Mouse (Mus musculus) brain, embryonic 14.5 days (tissue): ENCODE results near the gene Cdh13. TPM values are rescaled to one million over a fixed set of nuclear protein-coding genes. Genes with fewer than 3 reads are reported as not detected.

Source experiments
- DNase-seq: peaks from one replicate; pipeline ENCODE4 v3.0.0-alpha.2; 2011; ENCODE audit warnings: low read depth
- CTCF ChIP-seq: fragments of 200-500 bp; IDR thresholded peaks from 2 replicates; pipeline ENCODE4 v1.5.1; 2012; ENCODE audit warnings: inconsistent platforms, mild to moderate bottlenecking, moderate library complexity, borderline replicate concordance; ENCODE audit not compliant: insufficient read depth, insufficient read length; ENCODE audit errors: extremely low read depth
- POLR2A ChIP-seq: fragments of 200-500 bp; IDR thresholded peaks from 2 replicates; pipeline ENCODE4 v1.6.1; 2012; ENCODE audit warnings: mild to moderate bottlenecking, inconsistent platforms, borderline replicate concordance; ENCODE audit not compliant: poor library complexity, insufficient read depth, insufficient read length, severe bottlenecking; ENCODE audit errors: extremely low read depth
- polyA plus RNA-seq: library from polyadenylated mRNA; depleted of rRNA; stranded (reverse); fragments of >200 nt; gene quantifications from 2 replicates; pipeline ENCODE4 v1.2.3, GENCODE M21; 2012

The Cdh13 gene
- polyA plus RNA-seq, 1 experiment: 58.5 TPM

DNA sequence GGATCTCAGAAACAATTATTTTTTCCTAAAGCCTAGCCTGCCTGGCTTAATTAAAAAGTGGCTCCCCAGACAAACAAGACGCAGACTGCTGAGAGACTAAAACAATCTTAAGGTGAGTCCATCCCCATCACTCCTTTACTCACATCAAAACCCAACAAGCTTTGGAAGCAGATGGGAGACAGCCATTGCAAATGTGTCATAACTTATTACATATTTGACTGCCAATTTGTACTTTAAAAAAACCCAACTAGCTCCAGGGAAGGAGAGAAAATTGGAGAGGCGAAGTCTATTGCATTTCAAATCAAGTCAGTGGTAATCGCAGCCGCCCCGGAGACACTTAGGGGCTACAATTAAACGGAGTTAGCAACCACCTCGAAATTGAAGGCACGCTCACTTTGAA is 801.5 kb downstream of the Cdh13 start:
- peak; percentile 39 for DNase-seq
- TF ChIP-seq CTCF: no peak
- TF ChIP-seq POLR2A: no peak

- TF ChIP-seq POLR2A: no peak
- no peak for TF ChIP-seq CTCF
- peak; percentile 37 for DNase-seq
These were observed 814.7 kb downstream of the Cdh13 start for GRCm38 (mm10) chr8:119098261-119098660.

- TF ChIP-seq CTCF: no peak
- TF ChIP-seq POLR2A: no peak
- peak; percentile 57 for DNase-seq
These were observed 819.3 kb downstream of the Cdh13 start for GRCm38 (mm10) chr8:119102871-119103270.

- TF ChIP-seq CTCF (no peak), POLR2A (no peak)
- DNase-seq: no peak
These were observed 826.1 kb downstream of the Cdh13 start for GRCm38 (mm10) chr8:119109655-119110054.

- DNase-seq: no peak
- TF ChIP-seq POLR2A: no peak
- no peak for TF ChIP-seq CTCF
These were observed 829.3 kb downstream of the Cdh13 start for GRCm38 (mm10) chr8:119112861-119113260.

DNA sequence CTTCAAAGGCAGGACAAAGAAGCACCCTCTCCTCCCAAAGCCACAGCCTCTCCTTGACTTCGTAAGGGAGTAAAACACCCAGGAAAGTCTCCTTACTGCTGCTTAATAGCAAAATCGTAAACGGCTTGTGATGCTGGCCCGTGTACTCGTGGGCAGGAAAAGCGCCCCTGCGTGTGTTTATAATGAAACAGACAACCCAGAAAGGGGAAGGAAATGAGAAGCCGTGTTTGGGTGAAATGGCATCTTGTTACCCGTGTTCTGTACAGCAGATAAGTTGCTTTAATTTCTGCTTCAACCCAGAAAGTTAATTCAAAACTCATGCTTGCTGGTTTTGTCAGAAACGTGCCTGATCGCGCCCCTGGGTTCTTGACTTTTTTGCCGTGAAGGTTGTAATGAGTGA is 837.7 kb downstream of the Cdh13 start:
- TF ChIP-seq POLR2A (no peak), CTCF (no peak)
- no peak for DNase-seq

GRCm38 (mm10) chr8:119127841-119128240 is 844.3 kb downstream of the Cdh13 start:
- TF ChIP-seq CTCF (no peak), POLR2A (no peak)
- peak; percentile 61 for DNase-seq

GRCm38 (mm10) chr8:119128266-119128665 is 844.7 kb downstream of the Cdh13 start:
- TF ChIP-seq CTCF (no peak), POLR2A (no peak)
- no peak for DNase-seq

DNA sequence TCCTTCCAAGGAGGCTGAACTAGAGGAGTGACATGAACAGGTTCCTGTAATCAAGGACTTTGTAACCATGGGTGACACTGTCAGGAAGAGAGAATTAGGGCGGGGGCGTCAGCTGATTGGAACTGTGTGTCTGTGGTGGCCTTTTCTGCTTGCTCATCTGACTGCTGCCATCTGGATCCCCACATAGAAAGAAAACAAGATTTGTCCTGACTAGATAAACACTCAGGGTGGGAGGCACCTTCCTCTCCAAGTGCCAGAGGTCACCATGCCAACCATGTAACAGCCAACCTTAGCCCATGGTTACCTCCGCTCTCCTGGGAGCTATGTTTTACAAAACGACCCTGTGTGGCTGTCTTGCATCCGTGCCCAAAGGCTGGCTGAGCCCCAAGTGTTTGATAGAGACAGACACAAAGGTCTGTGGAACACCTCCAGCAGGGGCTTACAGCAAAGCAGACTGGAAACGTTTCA is 873.0 kb downstream of the Cdh13 start:
- DNase-seq: peak; percentile 54
- no peak for TF ChIP-seq CTCF
- no peak for TF ChIP-seq POLR2A

- TF ChIP-seq CTCF: no peak
- TF ChIP-seq POLR2A: no peak
- peak; percentile 82 for DNase-seq
These were observed 875.1 kb downstream of the Cdh13 start for GRCm38 (mm10) chr8:119158628-119159027.

GRCm38 (mm10) chr8:119159794-119160193 is 876.3 kb downstream of the Cdh13 start:
- TF ChIP-seq CTCF (no peak), POLR2A (no peak)
- peak; percentile 69 for DNase-seq

DNA sequence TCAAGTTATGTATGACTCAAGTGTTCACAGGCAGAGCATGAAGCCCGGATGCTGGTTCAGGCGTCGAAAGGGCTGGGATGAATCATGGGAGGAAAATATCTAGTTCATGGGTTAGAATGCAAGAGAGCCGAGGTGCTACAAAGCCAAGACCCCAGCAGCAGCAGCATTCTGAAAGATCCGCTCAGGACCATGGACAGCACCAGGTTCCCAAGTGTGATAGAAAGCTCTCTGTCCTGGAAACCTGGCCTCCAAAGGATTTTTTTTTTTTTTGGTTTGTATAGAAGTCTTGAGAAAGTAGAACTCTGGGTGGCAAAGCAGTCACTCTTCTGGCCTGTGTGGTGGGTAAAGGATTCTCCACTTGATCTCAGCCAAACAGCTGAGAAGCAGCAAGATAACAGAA is 880.5 kb downstream of the Cdh13 start:
- TF ChIP-seq POLR2A: no peak
- no peak for TF ChIP-seq CTCF
- DNase-seq: no peak
